Mouse (Mus musculus) bone marrow macrophage, adult 2 months (primary cell): Measurements from ENCODE around the gene Msmb.

ENCODE experiments used
- CTCF ChIP-seq: IDR thresholded peaks from 2 replicates; pipeline ENCODE4 v1.5.1; 2012; ENCODE audit warnings: low read depth, mild to moderate bottlenecking, low read length, moderate library complexity
- POLR2A ChIP-seq: IDR thresholded peaks from 2 replicates; pipeline ENCODE4 v1.6.1; 2012; ENCODE audit warnings: mild to moderate bottlenecking, low read depth, low read length, borderline replicate concordance

GRCm38 (mm10) chr14:32146578-32146977 is 4.8 kb downstream of the Msmb start:
- no peak for TF ChIP-seq POLR2A
- no peak for TF ChIP-seq CTCF
